ENCODE assay signal across 19 mouse cellular contexts in the genomic region with DNA sequence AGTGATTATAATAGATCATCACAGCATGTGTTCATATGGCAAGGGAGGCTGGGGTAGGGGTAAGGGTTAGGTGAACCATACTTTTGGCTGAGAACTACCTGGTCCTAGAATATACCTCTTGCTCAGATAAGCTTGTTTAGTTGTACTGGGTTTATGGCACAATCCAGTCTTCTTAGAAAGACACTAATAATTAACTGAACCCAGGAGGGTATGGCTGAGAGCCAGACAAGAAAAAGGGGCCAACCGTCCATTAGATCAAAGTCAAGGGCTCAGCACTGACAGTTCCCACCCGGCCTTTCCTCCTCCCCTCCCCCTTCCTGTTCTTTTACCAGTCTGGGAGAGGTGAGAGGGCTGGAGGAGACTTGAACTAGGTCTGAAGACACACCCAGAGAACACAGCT.
DNase-seq lines count a peak whose midpoint lies in the region; ATAC-seq and TF ChIP-seq lines count a peak whose summit lies in the region.
"Had no signal": no experiment of that assay in that cellular context is flagged by ENCODE, and none has a peak within 500 bp of the region (broad histone marks: within the 10 kb centered on the region; RNA-seq: fewer than 3 reads in every experiment).

No protein-coding gene starts in this region.

- no peak for ATAC-seq in liver, embryonic 11.5 days (replicated peaks; ENCODE audit: low FRiP score)
- ATAC-seq in kidney, embryonic 15.5 days (replicated peaks; ENCODE audit: low FRiP score), result peak; percentile 82
- peak; percentile 54 for ATAC-seq in liver, embryonic 13.5 days (ENCODE audit: low read depth)
- ATAC-seq in forebrain, postnatal 0 days, result no peak
- ATAC-seq: forebrain, embryonic 16.5 days had no signal

- 11% methylated on average over 2 of the region's 2 CpGs for WGBS in liver, adult 2 months
- 25% methylated on average over 2 of the region's 2 CpGs for WGBS in liver, embryonic 11.5 days
- WGBS in kidney, embryonic 15.5 days, result 18% methylated on average over 2 of the region's 2 CpGs
- WGBS in liver, embryonic 13.5 days (ENCODE audit: insufficient replicate concordance), result 30% methylated on average over 2 of the region's 2 CpGs
- 33% methylated on average over 2 of the region's 2 CpGs for WGBS in forebrain, postnatal 0 days

- peaks cover 19% of the 10 kb centered on the region for H3K4me1 ChIP-seq in liver, adult 2 months (ENCODE audit: control insufficient read depth, insufficient read depth, low read length)
- H3K4me1 ChIP-seq in liver, embryonic 11.5 days (replicated peaks; ENCODE audit: control insufficient read depth, insufficient read depth, low read length), result no peaks in the 10 kb centered on the region
- no peaks in the 10 kb centered on the region for H3K4me1 ChIP-seq in kidney, embryonic 15.5 days
- no peaks in the 10 kb centered on the region; the same call in 1 of the 2 replicates for H3K4me1 ChIP-seq in liver, embryonic 13.5 days (replicated peaks)
- H3K4me1 ChIP-seq in forebrain, postnatal 0 days (ENCODE audit: insufficient read depth), result no peaks in the 10 kb centered on the region
- H3K4me1 ChIP-seq: embryonic facial prominence, embryonic 12.5 days; midbrain, embryonic 10.5 days; neural tube, embryonic 13.5 days had no signal

- no peaks in the 10 kb centered on the region for H3K79me2 ChIP-seq in liver, adult 2 months (ENCODE audit: control insufficient read depth, insufficient read depth, low read length)

- H3K27ac ChIP-seq in liver, adult 2 months (replicated peaks; ENCODE audit: insufficient read depth, low read depth, low read length), result peak overlapping the region; percentile 86
- no peak overlapping the region for H3K27ac ChIP-seq in liver, embryonic 11.5 days (ENCODE audit: low read depth, low read length)
- H3K27ac ChIP-seq in kidney, embryonic 15.5 days, result no peak overlapping the region
- H3K27ac ChIP-seq in liver, embryonic 13.5 days, result no peak overlapping the region
- H3K27ac ChIP-seq in forebrain, postnatal 0 days (ENCODE audit: low read depth, low read length), result no peak overlapping the region
- H3K27ac ChIP-seq: embryonic facial prominence, embryonic 12.5 days; hindbrain, embryonic 14.5 days; midbrain, embryonic 10.5 days; neural tube, embryonic 13.5 days had no signal

- no peak for TF ChIP-seq CTCF in liver, adult 2 months (IDR thresholded peaks at IDR 0.05; ENCODE audit: low read depth, low read length)
- TF ChIP-seq CTCF in forebrain, postnatal 0 days (IDR thresholded peaks at IDR 0.05; ENCODE audit: low read depth), result no peak

- no peak overlapping the region for H3K4me3 ChIP-seq in liver, adult 2 months (ENCODE audit: insufficient read depth, low read depth, low read length)
- no peak overlapping the region for H3K4me3 ChIP-seq in liver, embryonic 11.5 days (ENCODE audit: low read depth, low read length)
- H3K4me3 ChIP-seq in kidney, embryonic 15.5 days (replicated peaks), result no peak overlapping the region
- no peak overlapping the region for H3K4me3 ChIP-seq in liver, embryonic 13.5 days (replicated peaks)
- no peak overlapping the region for H3K4me3 ChIP-seq in forebrain, postnatal 0 days (ENCODE audit: low read depth, low read length)
- H3K4me3 ChIP-seq: embryonic facial prominence, embryonic 12.5 days; midbrain, embryonic 10.5 days; neural tube, embryonic 13.5 days had no signal

- no peak overlapping the region for H3K4me2 ChIP-seq in liver, embryonic 11.5 days
- H3K4me2 ChIP-seq in kidney, embryonic 15.5 days, result no peak overlapping the region
- no peak overlapping the region for H3K4me2 ChIP-seq in liver, embryonic 13.5 days
- no peak overlapping the region for H3K4me2 ChIP-seq in forebrain, postnatal 0 days (ENCODE audit: low read depth)
- H3K4me2 ChIP-seq: embryonic facial prominence, embryonic 12.5 days; hindbrain, embryonic 14.5 days; lung, embryonic 14.5 days; neural tube, embryonic 13.5 days had no signal

- H3K27me3 ChIP-seq in liver, adult 2 months (ENCODE audit: control insufficient read depth, insufficient read depth, low read length), result no peaks in the 10 kb centered on the region
- H3K27me3 ChIP-seq in liver, embryonic 11.5 days (replicated peaks; ENCODE audit: control insufficient read depth, insufficient read depth, low read length), result no peaks in the 10 kb centered on the region
- H3K27me3 ChIP-seq in kidney, embryonic 15.5 days, result no peaks in the 10 kb centered on the region
- H3K27me3 ChIP-seq in liver, embryonic 13.5 days, result no peaks in the 10 kb centered on the region
- no peaks in the 10 kb centered on the region for H3K27me3 ChIP-seq in forebrain, postnatal 0 days (ENCODE audit: insufficient read depth, low read length)
- H3K27me3 ChIP-seq: embryonic facial prominence, embryonic 12.5 days; neural tube, embryonic 13.5 days had no signal

- peak; percentile 94 for DNase-seq in liver, adult 2 months (ENCODE audit: extremely low read depth, low read depth, low spot score)
- no peak for DNase-seq in liver, embryonic 11.5 days (ENCODE audit: low spot score)
- no peak for DNase-seq in liver, embryonic 13.5 days
- DNase-seq in yolk sac, embryonic 10.5 days (ENCODE audit: low spot score), result peak; percentile 84
- no peak for DNase-seq in forebrain, postnatal 0 days
- no peak for DNase-seq in adrenal gland, adult 18-20 months (ENCODE audit: low spot score in 2 of 2)
- no peak for DNase-seq in neural tube, embryonic 10.5 days (ENCODE audit: extremely low spot score, low spot score)
- DNase-seq: adrenal gland, postnatal 14 days; cerebellum, adult 2 months; heart, postnatal 10 days; lung, embryonic 14.5 days; lung, postnatal 4 days; right cerebral cortex, postnatal 14 days had no signal

- no peak overlapping the region for H3K9ac ChIP-seq in liver, adult 2 months (ENCODE audit: low read depth, low read length)
- no peak overlapping the region for H3K9ac ChIP-seq in liver, embryonic 11.5 days (ENCODE audit: low read depth, low read length)
- no peak overlapping the region for H3K9ac ChIP-seq in kidney, embryonic 15.5 days
- no peak overlapping the region for H3K9ac ChIP-seq in liver, embryonic 13.5 days
- no peak overlapping the region for H3K9ac ChIP-seq in forebrain, postnatal 0 days
- H3K9ac ChIP-seq: embryonic facial prominence, embryonic 12.5 days; hindbrain, embryonic 14.5 days; lung, embryonic 14.5 days; neural tube, embryonic 13.5 days had no signal

- no peak for TF ChIP-seq POLR2A in liver, adult 2 months (IDR thresholded peaks at IDR 0.05; ENCODE audit: extremely low read depth, insufficient read depth, low read length)

- no peaks in the 10 kb centered on the region for H3K36me3 ChIP-seq in liver, adult 2 months (ENCODE audit: control insufficient read depth, insufficient read depth, low read length)
- no peaks in the 10 kb centered on the region for H3K36me3 ChIP-seq in liver, embryonic 11.5 days (ENCODE audit: control insufficient read depth, insufficient read depth, low read length)
- H3K36me3 ChIP-seq in kidney, embryonic 15.5 days, result no peaks in the 10 kb centered on the region
- no peaks in the 10 kb centered on the region for H3K36me3 ChIP-seq in liver, embryonic 13.5 days
- no peaks in the 10 kb centered on the region for H3K36me3 ChIP-seq in forebrain, postnatal 0 days (ENCODE audit: insufficient read depth)
- H3K36me3 ChIP-seq: embryonic facial prominence, embryonic 12.5 days; midbrain, embryonic 10.5 days; neural tube, embryonic 13.5 days had no signal

- no peaks in the 10 kb centered on the region for H3K9me3 ChIP-seq in liver, embryonic 11.5 days (ENCODE audit: control insufficient read depth, low read length)
- no peaks in the 10 kb centered on the region for H3K9me3 ChIP-seq in kidney, embryonic 15.5 days (replicated peaks)
- H3K9me3 ChIP-seq in liver, embryonic 13.5 days (replicated peaks), result 0 out of 2 replicates have a peak, but pooled peaks cover 3% of the 10 kb centered on the region
- no peaks in the 10 kb centered on the region for H3K9me3 ChIP-seq in forebrain, postnatal 0 days (ENCODE audit: low read length)
- H3K9me3 ChIP-seq: embryonic facial prominence, embryonic 12.5 days; midbrain, embryonic 10.5 days; neural tube, embryonic 13.5 days had no signal

Comparison
In these comparisons a context has a peak if more than half of its experiments do, and no peak if none do; other contexts are left out.
1. DNase-seq: peak in liver, adult 2 months (single experiment) and yolk sac, embryonic 10.5 days (single experiment); none in liver, embryonic 11.5 days (single experiment), liver, embryonic 13.5 days (single experiment), forebrain, postnatal 0 days (single experiment), adrenal gland, adult 18-20 months (0 of 2) and neural tube, embryonic 10.5 days (single experiment).
2. ATAC-seq: peak in kidney, embryonic 15.5 days (single experiment) and liver, embryonic 13.5 days (single experiment); none in liver, embryonic 11.5 days (single experiment) and forebrain, postnatal 0 days (single experiment).